Mouse (Mus musculus) limb, embryonic 14.5 days (tissue): ENCODE results near the gene Mst1. TPM values are rescaled to one million over a fixed set of nuclear protein-coding genes. Genes with fewer than 3 reads are reported as not detected.

Experiments used
- ATAC-seq: fragments of 200-750 bp; cut with Nextera tagmentation; 2 replicates; pipeline ENCODE4 v1.8.0; 2017; ENCODE audit warnings: low read depth, moderate number of reproducible peaks, moderate TSS enrichment; ENCODE audit not compliant: low FRiP score
- DNase-seq: peaks from one replicate; pipeline ENCODE4 v3.0.0-alpha.2; 2015; ENCODE audit warnings: low spot score
- H3K27ac ChIP-seq: fragments of 300-500 bp; sonication (generic); replicated peaks from 2 replicates; pipeline ENCODE4 v1.5.1; 2014; ENCODE audit warnings: low read depth, mild to moderate bottlenecking, low read length, moderate library complexity, mixed read lengths
- H3K27me3 ChIP-seq: fragments of 300-500 bp; sonication (generic); 2 replicates; pipeline ENCODE4 v1.6.1; 2014; ENCODE audit warnings: low read length, mixed read lengths; ENCODE audit not compliant: control insufficient read depth, insufficient read depth
- H3K36me3 ChIP-seq: fragments of 300-500 bp; sonication (generic); 2 replicates; pipeline ENCODE4 v1.6.1; 2014; ENCODE audit warnings: mild to moderate bottlenecking, low read length, moderate library complexity, mixed read lengths; ENCODE audit not compliant: control insufficient read depth, insufficient read depth
- H3K4me1 ChIP-seq: fragments of 300-500 bp; sonication (generic); 2 replicates; pipeline ENCODE4 v1.6.1; 2014; ENCODE audit warnings: antibody characterized with exemption, low read length, mixed read lengths; ENCODE audit not compliant: control insufficient read depth, insufficient read depth
- H3K4me2 ChIP-seq: fragments of 300-500 bp; sonication (generic); replicated peaks from 2 replicates; pipeline ENCODE4 v1.6.1; 2014; ENCODE audit warnings: low read depth, mild to moderate bottlenecking, low read length, moderate library complexity; ENCODE audit not compliant: severe bottlenecking
- H3K4me3 ChIP-seq: fragments of 300-500 bp; sonication (generic); replicated peaks from 2 replicates; pipeline ENCODE4 v1.5.1; 2014; ENCODE audit warnings: low read length
- H3K9ac ChIP-seq: fragments of 300-500 bp; sonication (generic); 2 replicates; pipeline ENCODE4 v1.6.1; 2014; ENCODE audit warnings: mild to moderate bottlenecking, low read depth, low read length, moderate library complexity; ENCODE audit not compliant: severe bottlenecking
- H3K9me3 ChIP-seq: fragments of 300-500 bp; sonication (generic); 2 replicates; pipeline ENCODE4 v1.6.1; 2016; ENCODE audit warnings: low read length; ENCODE audit not compliant: control insufficient read depth
- POLR2A ChIP-seq: fragments of 200-500 bp; IDR thresholded peaks from 2 replicates; pipeline ENCODE4 v1.8.0; 2012; ENCODE audit warnings: inconsistent platforms, mild to moderate bottlenecking, moderate library complexity, borderline replicate concordance; ENCODE audit not compliant: insufficient read depth, insufficient read length; ENCODE audit errors: extremely low read depth
- WGBS: fragments of 180-500 bp; shearing (Covaris S2); extraction: QIAGEN DNeasy Blood & Tissue Kit; methylation state at CpG from one replicate; pipeline ENCODE4 v1.1.7; 2014; 5-methylcytosine and 5-hydroxymethylcytosine counted together
- microRNA-seq: library from miRNA; unstranded; fragments of <30 nt; microRNA quantifications from one replicate; pipeline ENCODE4, GENCODE M21; 2016
- polyA plus RNA-seq, 2 experiments: library from polyadenylated mRNA; depleted of rRNA in 1 of 2; stranded (reverse) in 1 of 2; unstranded in 1 of 2; fragments of >200 nt; fragmentation: Nextera tagmentation in 1 of 2; extraction: Ambion mirVana in 1 of 2; gene quantifications; 2 replicates each; pipeline versions ENCODE4 v1.2.1 to v1.2.3; 2012 to 2014

The Mst1 gene
- polyA plus RNA-seq, 2 experiments = 1.1 to 1.6 TPM

DNA sequence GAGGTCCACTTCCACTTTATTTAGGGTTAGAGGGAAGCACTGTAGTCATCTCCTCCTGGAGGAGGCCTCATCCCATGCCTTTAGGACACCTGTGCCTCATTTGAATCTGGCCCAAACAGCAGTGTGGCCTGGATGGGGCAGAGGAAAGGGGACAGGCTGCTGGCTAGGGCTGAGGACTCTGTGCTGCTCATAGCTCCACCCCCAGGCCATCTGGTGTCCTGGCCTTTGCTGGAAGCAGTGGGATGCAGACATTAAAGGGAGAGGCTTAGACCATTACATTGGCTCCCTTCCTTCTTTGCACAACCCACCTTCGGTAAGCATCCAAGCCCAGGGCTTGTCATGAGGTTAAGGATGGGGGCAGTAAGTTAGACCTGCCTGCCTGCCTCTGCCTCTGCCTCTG, 53.2 kb downstream of the Mst1 start:
- no peak overlapping the region for H3K4me2 ChIP-seq
- no peak for ATAC-seq
- 17% methylated on average over 1 of the region's 1 CpGs for WGBS

More for the DNA sequence above, 53.2 kb downstream of the Mst1 start:
- no peak overlapping the region for H3K27ac ChIP-seq
- no peaks in the 10 kb centered on the region for H3K9me3 ChIP-seq
- peaks cover 14% of the 10 kb centered on the region for H3K4me1 ChIP-seq
- TF ChIP-seq POLR2A = no peak
- H3K4me3 ChIP-seq = no peak overlapping the region
- H3K36me3 ChIP-seq = no peaks in the 10 kb centered on the region
- no peak for DNase-seq
- no peak overlapping the region for H3K9ac ChIP-seq
- no peaks in the 10 kb centered on the region for H3K27me3 ChIP-seq

Small RNAs within 50 kb of the gene (microRNA-seq; reads per million reads assigned to microRNA genes)
- not detected for gene Gm47303
- gene Mir7088 = not detected

Other genes starting within 250 kb of the Mst1 start
- gene Rbm6, start 207.2 kb upstream of the Mst1 start, polyA plus RNA-seq (2012; rRNA removed) = 49.9 and 68.2 TPM in 2 replicates
- gene Rbm6, start 207.2 kb upstream of the Mst1 start, polyA plus RNA-seq (2014; fragmentation: Nextera tagmentation; extraction: Ambion mirVana) = 56.1 and 63.0 TPM in 2 replicates
- 20.0 and 24.1 TPM in 2 replicates for gene Mon1a, start 192.3 kb upstream of the Mst1 start, polyA plus RNA-seq (2012; rRNA removed)
- 12.3 and 15.3 TPM in 2 replicates for gene Mon1a, start 192.3 kb upstream of the Mst1 start, polyA plus RNA-seq (2014; fragmentation: Nextera tagmentation; extraction: Ambion mirVana)
- 14.1 and 21.9 TPM in 2 replicates for gene Mst1r, start 173.6 kb upstream of the Mst1 start, polyA plus RNA-seq (2012; rRNA removed)
- gene Mst1r, start 173.6 kb upstream of the Mst1 start, polyA plus RNA-seq (2014; fragmentation: Nextera tagmentation; extraction: Ambion mirVana) = 1.4 and 2.3 TPM in 2 replicates
- gene Actl11, start 152.0 kb upstream of the Mst1 start, polyA plus RNA-seq (2012; rRNA removed) = 0.03 TPM in 1 of 2 replicates, not detected in the other
- not detected in 2 replicates for gene Actl11, start 152.0 kb upstream of the Mst1 start, polyA plus RNA-seq (2014; fragmentation: Nextera tagmentation; extraction: Ambion mirVana)
- gene Camkv, start 144.8 kb upstream of the Mst1 start, polyA plus RNA-seq (2012; rRNA removed) = 14.2 and 16.7 TPM in 2 replicates
- gene Camkv, start 144.8 kb upstream of the Mst1 start, polyA plus RNA-seq (2014; fragmentation: Nextera tagmentation; extraction: Ambion mirVana) = 3.5 and 4.5 TPM in 2 replicates
- gene Traip, start 130.3 kb upstream of the Mst1 start, polyA plus RNA-seq (2012; rRNA removed) = 10.5 and 14.3 TPM in 2 replicates
- gene Traip, start 130.3 kb upstream of the Mst1 start, polyA plus RNA-seq (2014; fragmentation: Nextera tagmentation; extraction: Ambion mirVana) = 18.6 and 22.5 TPM in 2 replicates
- 28.2 and 33.6 TPM in 2 replicates for gene Uba7, start 104.9 kb upstream of the Mst1 start, polyA plus RNA-seq (2012; rRNA removed)
- gene Uba7, start 104.9 kb upstream of the Mst1 start, polyA plus RNA-seq (2014; fragmentation: Nextera tagmentation; extraction: Ambion mirVana) = 32.2 and 33.4 TPM in 2 replicates
- 16.7 and 19.6 TPM in 2 replicates for gene Gm20661, start 97.4 kb upstream of the Mst1 start, polyA plus RNA-seq (2012; rRNA removed)
- gene Gm20661, start 97.4 kb upstream of the Mst1 start, polyA plus RNA-seq (2014; fragmentation: Nextera tagmentation; extraction: Ambion mirVana) = 7.9 and 8.2 TPM in 2 replicates
- gene Inka1, start 94.6 kb upstream of the Mst1 start, polyA plus RNA-seq (2012; rRNA removed) = 79.6 and 84.6 TPM in 2 replicates
- 112 and 118 TPM in 2 replicates for gene Inka1, start 94.6 kb upstream of the Mst1 start, polyA plus RNA-seq (2014; fragmentation: Nextera tagmentation; extraction: Ambion mirVana)
- gene Cdhr4, start 87.9 kb upstream of the Mst1 start, polyA plus RNA-seq (2012; rRNA removed) = 63.3 and 98.3 TPM in 2 replicates
- gene Cdhr4, start 87.9 kb upstream of the Mst1 start, polyA plus RNA-seq (2014; fragmentation: Nextera tagmentation; extraction: Ambion mirVana) = 13.0 and 20.6 TPM in 2 replicates
- 6.8 and 12.4 TPM in 2 replicates for gene Gm20662, start 84.1 kb upstream of the Mst1 start, polyA plus RNA-seq (2012; rRNA removed)
- gene Gm20662, start 84.1 kb upstream of the Mst1 start, polyA plus RNA-seq (2014; fragmentation: Nextera tagmentation; extraction: Ambion mirVana) = 0.66 and 0.76 TPM in 2 replicates
- gene Ip6k1, start 77.9 kb upstream of the Mst1 start, polyA plus RNA-seq (2012; rRNA removed) = 83.3 and 105 TPM in 2 replicates
- 34.6 and 40.4 TPM in 2 replicates for gene Ip6k1, start 77.9 kb upstream of the Mst1 start, polyA plus RNA-seq (2014; fragmentation: Nextera tagmentation; extraction: Ambion mirVana)
- 30.4 and 32.1 TPM in 2 replicates for gene Gmppb, start 31.2 kb upstream of the Mst1 start, polyA plus RNA-seq (2012; rRNA removed)
- 37.4 and 41.3 TPM in 2 replicates for gene Gmppb, start 31.2 kb upstream of the Mst1 start, polyA plus RNA-seq (2014; fragmentation: Nextera tagmentation; extraction: Ambion mirVana)
- 5.0 and 6.8 TPM in 2 replicates for gene Amigo3, start 27.3 kb upstream of the Mst1 start, polyA plus RNA-seq (2012; rRNA removed)
- gene Amigo3, start 27.3 kb upstream of the Mst1 start, polyA plus RNA-seq (2014; fragmentation: Nextera tagmentation; extraction: Ambion mirVana) = 4.7 and 4.8 TPM in 2 replicates
- gene Rnf123, start 2.9 kb downstream of the Mst1 start, polyA plus RNA-seq (2012; rRNA removed) = 67.9 and 89.0 TPM in 2 replicates
- gene Rnf123, start 2.9 kb downstream of the Mst1 start, polyA plus RNA-seq (2014; fragmentation: Nextera tagmentation; extraction: Ambion mirVana) = 32.4 and 33.0 TPM in 2 replicates
- gene Apeh, start 14.2 kb downstream of the Mst1 start, polyA plus RNA-seq (2012; rRNA removed) = 55.6 and 64.6 TPM in 2 replicates
- gene Apeh, start 14.2 kb downstream of the Mst1 start, polyA plus RNA-seq (2014; fragmentation: Nextera tagmentation; extraction: Ambion mirVana) = 38.6 and 41.3 TPM in 2 replicates
- gene Bsn, start 109.9 kb downstream of the Mst1 start, polyA plus RNA-seq (2012; rRNA removed) = 1.1 and 1.3 TPM in 2 replicates
- 0.68 and 0.73 TPM in 2 replicates for gene Bsn, start 109.9 kb downstream of the Mst1 start, polyA plus RNA-seq (2014; fragmentation: Nextera tagmentation; extraction: Ambion mirVana)
- gene Dag1, start 183.5 kb downstream of the Mst1 start, polyA plus RNA-seq (2012; rRNA removed) = 49.7 and 57.4 TPM in 2 replicates
- 77.4 and 82.5 TPM in 2 replicates for gene Dag1, start 183.5 kb downstream of the Mst1 start, polyA plus RNA-seq (2014; fragmentation: Nextera tagmentation; extraction: Ambion mirVana)
- 37.5 and 61.3 TPM in 2 replicates for gene Nicn1, start 210.0 kb downstream of the Mst1 start, polyA plus RNA-seq (2012; rRNA removed)
- 40.2 and 49.6 TPM in 2 replicates for gene Nicn1, start 210.0 kb downstream of the Mst1 start, polyA plus RNA-seq (2014; fragmentation: Nextera tagmentation; extraction: Ambion mirVana)
- 28.2 and 29.7 TPM in 2 replicates for gene Amt, start 216.4 kb downstream of the Mst1 start, polyA plus RNA-seq (2012; rRNA removed)
- gene Amt, start 216.4 kb downstream of the Mst1 start, polyA plus RNA-seq (2014; fragmentation: Nextera tagmentation; extraction: Ambion mirVana) = 6.9 and 7.0 TPM in 2 replicates
- gene Rhoa, start 225.7 kb downstream of the Mst1 start, polyA plus RNA-seq (2012; rRNA removed) = 214 and 240 TPM in 2 replicates
- 296 and 326 TPM in 2 replicates for gene Rhoa, start 225.7 kb downstream of the Mst1 start, polyA plus RNA-seq (2014; fragmentation: Nextera tagmentation; extraction: Ambion mirVana)
- 36.8 and 41.4 TPM in 2 replicates for gene Tcta, start 225.7 kb downstream of the Mst1 start, polyA plus RNA-seq (2012; rRNA removed)
- gene Tcta, start 225.7 kb downstream of the Mst1 start, polyA plus RNA-seq (2014; fragmentation: Nextera tagmentation; extraction: Ambion mirVana) = 37.4 and 38.6 TPM in 2 replicates